Mouse (Mus musculus): ENCODE data around the gene Bcl2l2.

GRCm38 (mm10) chr14:54903641-54904040 is 20.5 kb downstream of the Bcl2l2 start:
- TF ChIP-seq RAD21 (IDR thresholded peaks at IDR 0.05; ENCODE audit: low read depth, low read length) (no peak), ZNF384 (IDR thresholded peaks at IDR 0.05; ENCODE audit: low read depth, low read length) (no peak), POLR2AphosphoS5 (IDR thresholded peaks at IDR 0.05; ENCODE audit: borderline replicate concordance, low read depth, low read length) (no peak), ETS1 (IDR thresholded peaks at IDR 0.05; ENCODE audit: low read depth, low read length) (no peak)
